Mouse (Mus musculus): ENCODE measurements around the gene Kif24.
"Not testable (repeated sequence)": the region's sequence is repeated elsewhere in the genome, so short reads cannot be mapped to it uniquely, and the experiment has no call there.

The Kif24 gene

DNA sequence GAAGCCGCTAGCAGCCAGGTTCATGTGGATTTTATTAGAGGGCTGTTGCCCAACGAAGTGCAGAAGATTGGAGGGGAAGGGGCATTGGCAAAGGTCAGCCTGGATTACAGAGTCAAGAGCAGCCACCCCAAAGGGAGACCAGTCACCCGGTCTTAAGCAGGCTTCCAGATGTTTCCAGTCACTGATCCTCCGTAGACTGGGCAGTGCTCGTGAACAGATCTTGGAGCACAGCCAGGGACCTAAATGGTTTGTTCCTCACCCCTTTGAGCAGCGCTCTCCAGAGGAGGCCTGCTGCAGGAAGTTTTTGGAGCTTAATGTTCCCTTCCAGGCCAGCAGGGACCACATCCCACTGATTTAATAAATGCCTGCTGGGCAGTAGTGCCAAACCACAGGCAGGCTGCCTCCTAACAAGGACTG, 16.9 kb upstream of the Kif24 start:
- DNase-seq: no peak

GRCm38 (mm10) chr4:41480254-41480653, 15.6 kb upstream of the Kif24 start:
- DNase-seq: no peak

GRCm38 (mm10) chr4:41479456-41479804, 14.7 kb upstream of the Kif24 start:
- no peak for DNase-seq

- DNase-seq: no peak
Observed at GRCm38 (mm10) chr4:41478751-41479455, 14.2 kb upstream of the Kif24 start.

GRCm38 (mm10) chr4:41477648-41478160, 13.0 kb upstream of the Kif24 start:
- no peak for DNase-seq

DNA sequence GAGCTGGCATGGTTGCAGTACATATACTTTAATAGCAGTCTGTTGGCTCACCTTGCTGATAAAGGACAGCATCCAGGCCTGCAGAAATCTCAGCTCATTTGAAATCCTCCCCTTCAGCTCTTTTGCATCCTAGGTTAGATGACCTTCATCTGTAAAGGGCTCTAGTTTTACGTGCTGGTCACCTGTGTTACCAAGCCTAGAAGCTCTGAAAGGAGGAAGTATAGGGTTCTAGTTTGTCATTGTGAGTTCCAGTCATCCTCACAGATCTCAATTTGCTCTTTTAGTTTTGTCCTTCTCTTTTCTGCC, 6.7 kb upstream of the Kif24 start:
- no peak for DNase-seq

DNA sequence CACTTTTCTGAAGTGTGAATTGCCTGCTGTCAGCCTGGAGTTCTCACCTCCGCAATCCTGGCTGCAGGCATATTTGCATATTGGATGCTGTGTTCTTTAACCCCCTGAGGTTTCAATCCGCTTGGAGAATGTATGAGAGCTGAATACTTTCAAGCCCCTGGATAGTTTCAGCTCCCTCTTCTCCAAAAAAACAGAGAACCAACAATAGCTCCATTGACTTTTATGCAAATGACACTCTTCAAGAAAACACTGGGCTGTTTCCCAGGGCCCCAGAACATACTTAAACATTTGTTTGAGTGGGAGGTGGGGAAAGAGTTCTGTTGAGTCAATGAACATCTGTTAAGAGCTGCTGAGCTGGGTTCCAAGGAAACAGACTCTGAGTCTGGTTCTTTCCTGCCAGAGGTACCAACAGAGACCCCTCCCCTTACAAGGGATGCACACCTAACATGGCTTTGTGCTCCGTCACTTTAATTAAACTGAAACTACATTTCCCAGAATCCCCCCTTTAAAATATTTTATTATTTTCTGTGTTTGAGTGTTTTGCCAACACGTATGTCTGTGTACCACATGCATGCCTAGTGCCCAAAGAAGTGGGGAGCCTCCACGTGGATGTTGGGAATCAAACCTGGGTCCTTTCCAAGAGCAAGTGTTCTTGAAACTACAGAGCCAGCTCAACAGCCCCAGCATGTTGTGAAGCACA, 6.1 kb upstream of the Kif24 start:
- DNase-seq: no peak

- no peak for DNase-seq
Observed at GRCm38 (mm10) chr4:41470051-41470683, 5.5 kb upstream of the Kif24 start.

DNA sequence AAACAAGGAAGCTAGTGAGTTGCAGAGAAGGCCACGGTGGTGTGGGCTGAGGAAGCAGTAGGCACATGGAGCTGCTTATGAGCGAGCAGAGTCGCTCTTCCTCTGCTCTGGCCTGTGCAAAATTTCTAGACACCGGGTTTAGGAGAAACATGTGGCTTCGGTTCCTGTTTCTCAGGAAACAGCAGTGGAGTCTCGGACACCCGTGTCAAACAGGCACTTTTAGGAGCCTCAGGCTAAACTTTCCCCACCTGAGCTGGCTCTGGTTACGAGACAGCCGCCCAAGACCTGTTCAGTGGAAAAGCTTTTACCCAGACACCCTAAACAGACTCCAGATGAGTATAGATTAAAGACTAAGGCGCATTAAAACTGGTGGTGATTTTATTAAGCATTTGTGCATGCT, 4.5 kb upstream of the Kif24 start:
- no peak for DNase-seq

- peak; percentile 40 for DNase-seq
Observed at GRCm38 (mm10) chr4:41468396-41469080, 3.9 kb upstream of the Kif24 start.

GRCm38 (mm10) chr4:41465287-41465665, 589 bp upstream of the Kif24 start:
- no peak for DNase-seq

- not testable (repeated sequence) for DNase-seq
Observed at GRCm38 (mm10) chr4:41463051-41463738, 1.5 kb downstream of the Kif24 start.

DNA sequence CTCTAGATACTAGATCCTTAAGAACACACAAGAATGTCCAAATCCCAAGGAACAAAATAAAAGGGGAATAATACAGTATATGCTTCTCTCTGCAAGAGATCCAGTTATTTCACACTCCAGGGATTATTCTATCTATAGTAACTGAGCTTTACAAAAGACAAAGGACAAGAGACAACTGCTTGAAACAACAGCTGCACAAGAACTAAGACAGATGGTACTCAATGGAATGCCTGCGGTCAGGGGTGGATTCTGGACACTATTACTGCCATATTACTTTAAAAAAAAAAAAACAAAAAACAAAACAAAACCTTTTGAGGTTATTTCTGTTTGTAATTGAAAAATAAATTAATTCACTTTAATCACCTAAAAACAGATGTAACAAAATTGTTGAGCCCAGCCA, 4.0 kb downstream of the Kif24 start:
- no peak for DNase-seq

- DNase-seq: no peak
Observed at GRCm38 (mm10) chr4:41447595-41447994, 17.1 kb downstream of the Kif24 start.

DNA sequence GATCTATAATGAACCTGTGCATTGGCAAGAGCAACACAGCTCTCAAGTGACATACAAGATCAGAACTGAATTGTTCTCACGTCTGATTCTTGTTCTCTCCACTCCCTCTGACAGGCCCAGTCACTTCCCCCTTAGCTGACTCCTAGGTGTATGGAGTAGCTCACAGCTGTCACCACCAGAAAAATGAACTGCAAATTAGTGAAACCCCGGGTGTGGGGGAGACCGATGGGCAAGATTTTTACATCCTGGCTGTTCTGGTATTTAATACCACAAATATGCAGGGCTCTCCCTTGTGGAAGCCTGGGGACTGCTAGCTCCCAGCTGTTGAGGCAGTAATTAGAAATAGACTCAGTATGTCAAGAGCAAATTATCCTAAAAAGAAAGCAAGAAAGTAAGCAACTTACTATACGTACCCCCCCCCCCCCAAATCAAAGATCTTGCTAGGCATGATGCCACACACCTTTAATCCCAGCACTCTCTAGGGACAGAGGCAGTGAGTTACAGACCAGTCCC, 21.8 kb downstream of the Kif24 start:
- DNase-seq: no peak

- DNase-seq: no peak
Observed at GRCm38 (mm10) chr4:41438931-41439330, 25.8 kb downstream of the Kif24 start.

DNA sequence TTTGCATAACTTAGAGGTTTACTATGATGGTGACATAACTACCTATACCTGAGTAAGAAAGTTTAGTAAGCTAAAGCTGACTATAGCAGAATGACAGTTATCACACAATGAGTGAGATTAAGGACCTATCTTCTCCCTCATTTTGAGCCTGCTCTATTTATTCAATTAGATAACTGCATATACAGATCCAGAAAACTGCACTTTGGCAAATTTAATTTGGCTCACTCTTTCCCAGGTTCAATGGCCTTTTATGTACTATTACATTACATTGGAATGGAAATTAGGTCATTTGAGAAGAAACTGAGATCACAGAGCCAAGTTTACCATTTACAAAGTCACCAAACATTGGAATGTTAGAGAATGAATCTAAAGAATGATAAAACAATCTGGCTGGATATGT, 47.7 kb downstream of the Kif24 start:
- DNase-seq: no peak

DNA sequence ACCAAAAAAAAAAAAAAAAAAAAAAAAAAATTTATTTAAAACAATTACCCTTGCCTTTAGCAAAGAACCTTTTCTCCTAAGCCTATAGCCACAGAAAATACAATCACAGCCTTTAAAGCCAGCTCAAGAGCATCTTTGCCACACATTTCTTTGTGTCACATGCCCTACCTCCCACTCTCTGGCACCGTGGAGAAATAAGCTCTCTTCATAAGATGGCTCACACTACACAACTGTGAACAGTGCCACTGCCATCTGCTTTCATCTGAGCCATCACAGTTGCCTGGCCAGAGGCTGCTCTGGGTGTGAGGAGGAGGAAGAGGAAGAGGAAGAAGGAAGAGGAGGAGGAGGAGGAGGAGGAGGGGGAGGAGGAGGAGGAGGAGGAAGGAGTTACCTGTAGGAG, 55.3 kb downstream of the Kif24 start:
- DNase-seq: no peak

GRCm38 (mm10) chr4:41407353-41407752, 57.3 kb downstream of the Kif24 start:
- no peak for DNase-seq

- no peak for DNase-seq
Observed at GRCm38 (mm10) chr4:41406597-41406996, 58.1 kb downstream of the Kif24 start.

DNA sequence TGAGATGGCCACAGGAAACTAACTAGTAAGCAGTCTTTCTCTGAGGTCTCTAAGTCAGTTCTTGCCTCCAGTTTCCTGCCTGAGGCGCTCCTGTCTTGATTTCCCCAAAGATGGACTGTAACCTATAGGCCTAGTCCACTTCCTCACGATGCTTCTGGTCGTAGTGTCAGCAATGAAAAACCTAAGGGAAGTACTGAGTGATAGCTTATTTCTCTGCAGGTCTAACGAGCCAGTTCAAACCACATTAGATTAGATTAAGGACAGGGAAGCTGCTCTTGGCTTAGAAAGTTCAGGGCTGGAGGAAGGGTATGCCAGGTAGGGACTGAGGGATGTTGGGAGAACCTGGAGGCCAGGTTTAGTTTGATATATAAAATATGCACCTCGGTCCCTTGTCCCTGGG, 63.1 kb downstream of the Kif24 start:
- DNase-seq: no peak

DNA sequence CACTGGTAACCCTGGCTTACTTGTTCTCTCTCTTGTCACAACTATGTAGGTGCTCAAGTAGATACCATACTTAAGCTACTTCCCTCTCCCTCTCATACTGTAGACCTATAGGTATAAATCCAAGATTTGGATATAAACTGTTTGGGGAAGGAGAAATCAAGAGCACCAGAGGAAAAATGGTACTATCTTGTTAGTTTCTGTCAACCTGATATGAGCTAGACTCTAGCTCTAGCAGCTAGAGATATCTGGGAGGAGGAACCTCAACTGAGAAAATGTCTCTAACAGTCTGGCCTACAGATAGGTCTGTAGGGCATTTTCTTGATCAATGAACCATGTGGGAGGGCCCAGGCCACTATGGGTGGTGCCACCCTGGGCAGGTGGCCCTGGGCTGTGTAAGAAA, 63.5 kb downstream of the Kif24 start:
- no peak for DNase-seq

GRCm38 (mm10) chr4:41399904-41400303, 64.8 kb downstream of the Kif24 start:
- no peak for DNase-seq
